Mouse (Mus musculus): ENCODE measurements around the gene Acsl1.

GRCm38 (mm10) chr8:46480533-46480900 lies 9.7 kb downstream of the Acsl1 start:
- TF ChIP-seq CTCF (IDR thresholded peaks at IDR 0.05; ENCODE audit: low read depth) = no peak
- TF ChIP-seq EP300 (IDR thresholded peaks at IDR 0.05; ENCODE audit: low read depth) = no peak
